Mouse (Mus musculus) G1E (cell line): ENCODE results near the gene Wap. TPM values are rescaled to one million over a fixed set of nuclear protein-coding genes. Genes with fewer than 3 reads are reported as not detected.

ENCODE experiments used
- ATAC-seq: 2 replicates; pipeline ENCODE4 v1.8.0; 2016; ENCODE audit warnings: mild to moderate bottlenecking; ENCODE audit not compliant: insufficient number of reproducible peaks, poor library complexity, low FRiP score, severe bottlenecking; ENCODE audit errors: extremely low read depth
- DNase-seq: peaks from one replicate; pipeline ENCODE4 v3.0.0; 2012; ENCODE audit warnings: low spot score
- H3K27me3 ChIP-seq: 2 replicates; pipeline ENCODE4 v1.6.1; 2012; ENCODE audit warnings: mild to moderate bottlenecking, low read length, inconsistent platforms; ENCODE audit not compliant: insufficient read depth
- H3K36me3 ChIP-seq: replicated peaks from 2 replicates; pipeline ENCODE3; 2012; ENCODE audit warnings: mild to moderate bottlenecking, inconsistent platforms
- H3K4me1 ChIP-seq: 2 replicates; pipeline ENCODE4 v1.6.1; 2012; ENCODE audit warnings: low read depth, low read length, inconsistent platforms, mixed read lengths; ENCODE audit not compliant: insufficient read depth
- H3K4me3 ChIP-seq: 2 replicates; pipeline ENCODE4 v1.5.1; 2012; ENCODE audit warnings: low read depth, mild to moderate bottlenecking, inconsistent platforms, low read length, moderate library complexity, mixed read lengths
- H3K9me3 ChIP-seq: replicated peaks from 2 replicates; pipeline ENCODE4 v1.6.1; 2012; ENCODE audit warnings: inconsistent platforms
- CTCF ChIP-seq: IDR thresholded peaks from 2 replicates; pipeline ENCODE4 v1.5.1; 2012; ENCODE audit warnings: low read depth, low read length, inconsistent platforms, mixed read lengths
- GATA1 ChIP-seq: IDR thresholded peaks from 2 replicates; pipeline ENCODE4 v1.6.1; 2012; ENCODE audit warnings: borderline replicate concordance, low read length, inconsistent platforms, mixed read lengths
- GATA2 ChIP-seq: IDR thresholded peaks from 2 replicates; pipeline ENCODE4 v1.6.1; 2012; ENCODE audit warnings: low read depth, low read length, inconsistent platforms, borderline replicate concordance
- POLR2AphosphoS5 ChIP-seq: IDR thresholded peaks from 2 replicates; pipeline ENCODE4 v1.6.1; 2012; ENCODE audit warnings: low read depth, low read length, inconsistent platforms; ENCODE audit not compliant: insufficient replicate concordance
- TAL1 ChIP-seq: conservative IDR thresholded peaks from 2 replicates; pipeline ENCODE4 v1.6.1; 2012; ENCODE audit warnings: low read depth, low read length, inconsistent platforms, mixed read lengths
- polyA plus RNA-seq: library from polyadenylated mRNA; stranded (reverse); fragments of >175 nt; gene quantifications from 2 replicates; pipeline ENCODE4 v1.2.3, GENCODE M21; 2012
- total RNA-seq, 2 experiments: library from RNA; stranded (forward) in 1 of 2; stranded (reverse) in 1 of 2; fragments of 200-1000 nt in 1 of 2; fragments of >200 nt in 1 of 2; fragmentation: Nextera tagmentation in 1 of 2; gene quantifications; 2 replicates each; pipeline ENCODE4 v1.2.3; 2014 to 2017

Wap gene
- total and polyA plus RNA-seq, 3 experiments: not detected

GRCm38 (mm10) chr11:6675402-6675801, 37.0 kb upstream of the Wap start:
- H3K4me1 ChIP-seq: no peaks in the 10 kb centered on the region
- TF ChIP-seq TAL1 (no peak), POLR2AphosphoS5 (no peak), CTCF (no peak), GATA1 (no peak), GATA2 (no peak)
- no peak for ATAC-seq
- H3K9me3 ChIP-seq: no peaks in the 10 kb centered on the region
- peaks cover 3% of the 10 kb centered on the region; the same call in 1 of the 2 replicates for H3K27me3 ChIP-seq
- DNase-seq: no peak
- no peaks in the 10 kb centered on the region for H3K36me3 ChIP-seq
- H3K4me3 ChIP-seq: no peak overlapping the region

DNA sequence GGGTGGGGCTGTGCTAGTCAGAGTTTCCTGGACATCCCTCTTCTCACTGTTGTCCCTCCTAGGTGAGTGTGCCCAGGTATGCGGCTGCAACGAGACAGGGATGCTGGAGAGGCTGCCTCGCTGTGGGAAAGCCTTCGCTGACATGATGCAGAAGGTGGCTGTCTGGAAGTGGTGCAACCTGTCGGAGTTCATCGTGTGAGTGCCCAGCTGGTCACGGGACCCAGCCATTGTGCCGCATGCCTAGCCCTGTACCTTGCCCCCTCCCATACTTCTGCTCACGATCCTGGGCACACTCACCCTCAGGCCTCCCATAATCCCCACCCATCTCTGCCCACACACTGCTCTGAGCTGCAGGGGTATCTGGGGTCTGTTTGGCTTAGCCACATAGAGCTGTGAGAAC, 36.3 kb upstream of the Wap start:
- H3K36me3 ChIP-seq: no peaks in the 10 kb centered on the region
- H3K27me3 ChIP-seq: peaks cover 3% of the 10 kb centered on the region; the same call in 1 of the 2 replicates
- no peaks in the 10 kb centered on the region for H3K4me1 ChIP-seq
- TF ChIP-seq GATA2: no peak
- no peak for TF ChIP-seq TAL1
- TF ChIP-seq GATA1: no peak
- no peak for TF ChIP-seq POLR2AphosphoS5
- TF ChIP-seq CTCF: no peak
- no peak for DNase-seq
- H3K4me3 ChIP-seq: no peak overlapping the region
- ATAC-seq: no peak
- no peaks in the 10 kb centered on the region for H3K9me3 ChIP-seq

GRCm38 (mm10) chr11:6670826-6671225, 32.4 kb upstream of the Wap start:
- DNase-seq: no peak
- H3K27me3 ChIP-seq: no peaks in the 10 kb centered on the region; the same call in 1 of the 2 replicates
- no peak overlapping the region for H3K4me3 ChIP-seq
- H3K4me1 ChIP-seq: no peaks in the 10 kb centered on the region
- no peaks in the 10 kb centered on the region for H3K9me3 ChIP-seq
- TF ChIP-seq CTCF (no peak), GATA2 (no peak), TAL1 (no peak), GATA1 (no peak), POLR2AphosphoS5 (no peak)
- no peaks in the 10 kb centered on the region for H3K36me3 ChIP-seq
- no peak for ATAC-seq

DNA sequence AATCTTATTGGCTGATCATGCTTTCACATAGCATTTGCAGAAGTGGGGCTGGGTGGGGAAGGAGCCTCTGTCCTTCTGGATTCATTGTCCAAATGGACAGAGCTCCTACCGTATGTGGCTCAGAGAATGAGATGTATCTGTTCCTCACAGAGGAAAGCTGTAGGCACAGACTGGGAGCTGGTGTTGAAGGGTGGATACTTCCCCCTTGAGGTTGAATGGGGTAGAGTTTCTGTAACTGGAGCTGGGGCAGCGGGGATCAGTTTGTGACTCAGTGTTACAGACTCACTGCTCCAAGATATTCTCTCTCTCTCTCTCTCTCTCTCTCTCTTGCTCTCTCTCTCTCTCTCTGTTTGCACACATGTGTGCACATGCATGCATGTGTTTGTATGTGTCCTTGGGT, 31.6 kb upstream of the Wap start:
- Histone ChIP-seq H3K36me3 (no peaks in the 10 kb centered on the region), H3K4me1 (no peaks in the 10 kb centered on the region), H3K4me3 (no peak overlapping the region), H3K27me3 (no peaks in the 10 kb centered on the region; the same call in 1 of the 2 replicates), H3K9me3 (no peaks in the 10 kb centered on the region)
- no peak for ATAC-seq
- no peak for DNase-seq
- no peak for TF ChIP-seq CTCF
- no peak for TF ChIP-seq POLR2AphosphoS5

- Histone ChIP-seq H3K36me3 (no peaks in the 10 kb centered on the region), H3K4me3 (no peak overlapping the region), H3K4me1 (no peaks in the 10 kb centered on the region), H3K9me3 (no peaks in the 10 kb centered on the region), H3K27me3 (no peaks in the 10 kb centered on the region; the same call in 1 of the 2 replicates)
- TF ChIP-seq GATA1: no peak
- TF ChIP-seq POLR2AphosphoS5: no peak
- no peak for TF ChIP-seq CTCF
- TF ChIP-seq TAL1: no peak
- TF ChIP-seq GATA2: no peak
- DNase-seq (no peak), ATAC-seq (no peak)
Observed at GRCm38 (mm10) chr11:6669041-6669440, 30.6 kb upstream of the Wap start.

DNA sequence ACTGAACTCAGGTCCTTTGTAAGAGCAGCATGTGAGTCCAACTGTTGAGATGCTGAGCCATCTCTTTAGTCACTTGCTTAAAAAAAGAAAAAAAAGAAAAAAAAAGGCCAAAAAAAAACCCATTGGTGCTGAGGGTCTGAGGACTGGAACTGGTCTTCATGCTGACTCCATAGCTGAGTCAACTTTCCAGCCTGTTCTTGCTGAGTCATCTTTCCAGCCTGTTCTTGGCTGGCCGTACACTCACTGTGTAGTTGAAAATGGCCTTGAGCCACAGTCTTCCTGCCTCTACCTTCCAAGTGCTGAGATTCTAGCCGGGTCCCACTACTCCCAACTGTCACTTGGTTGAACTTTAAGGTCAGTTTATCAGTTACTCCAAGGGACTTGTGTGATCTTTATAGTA, 28.2 kb upstream of the Wap start:
- DNase-seq (no peak), ATAC-seq (no peak)
- Histone ChIP-seq H3K9me3 (no peaks in the 10 kb centered on the region), H3K36me3 (no peaks in the 10 kb centered on the region), H3K4me3 (no peak overlapping the region), H3K4me1 (no peaks in the 10 kb centered on the region), H3K27me3 (no peaks in the 10 kb centered on the region; the same call in 1 of the 2 replicates)
- TF ChIP-seq GATA1: no peak
- TF ChIP-seq CTCF: no peak
- TF ChIP-seq GATA2: no peak
- no peak for TF ChIP-seq POLR2AphosphoS5

GRCm38 (mm10) chr11:6661206-6661605, 22.8 kb upstream of the Wap start:
- peaks cover 9% of the 10 kb centered on the region for H3K27me3 ChIP-seq
- no peaks in the 10 kb centered on the region for H3K4me1 ChIP-seq
- ATAC-seq (no peak), DNase-seq (no peak)
- TF ChIP-seq TAL1 (no peak), GATA1 (no peak)
- H3K4me3 ChIP-seq: no peak overlapping the region
- no peaks in the 10 kb centered on the region for H3K9me3 ChIP-seq
- H3K36me3 ChIP-seq: no peaks in the 10 kb centered on the region
